Mouse (Mus musculus) forebrain, postnatal 0 days (tissue): Measurements from ENCODE around the gene Ksr1. TPM values are rescaled to one million over a fixed set of nuclear protein-coding genes. Genes with fewer than 3 reads are reported as not detected.
A peak's percentile ranks its signal among the peaks of the same experiment; 100 is the strongest.

Experiments
- ATAC-seq: fragments of 200-750 bp; cut with Nextera tagmentation; 2 replicates; pipeline ENCODE4 v1.8.0; 2017; ENCODE audit warnings: mild to moderate bottlenecking, moderate library complexity
- DNase-seq: peaks from one replicate; pipeline ENCODE4 v3.0.0-alpha.2; 2015
- H3K27ac ChIP-seq: fragments of 300-500 bp; sonication (generic); 2 replicates; pipeline ENCODE4 v1.5.1; 2014; ENCODE audit warnings: low read depth, mild to moderate bottlenecking, antibody characterized with exemption, low read length, moderate library complexity, mixed read lengths
- H3K27me3 ChIP-seq: fragments of 300-500 bp; sonication (generic); 2 replicates; pipeline ENCODE4 v1.6.1; 2014; ENCODE audit warnings: mild to moderate bottlenecking, low read length, mixed read lengths; ENCODE audit not compliant: insufficient read depth
- H3K36me3 ChIP-seq: fragments of 300-500 bp; sonication (generic); 2 replicates; pipeline ENCODE4 v1.6.1; 2014; ENCODE audit warnings: mild to moderate bottlenecking, moderate library complexity; ENCODE audit not compliant: insufficient read depth
- H3K4me1 ChIP-seq: fragments of 300-500 bp; sonication (generic); 2 replicates; pipeline ENCODE4 v1.6.1; 2014; ENCODE audit warnings: antibody characterized with exemption; ENCODE audit not compliant: insufficient read depth
- H3K4me2 ChIP-seq: fragments of 300-500 bp; sonication (generic); 2 replicates; pipeline ENCODE4 v1.6.1; 2014; ENCODE audit warnings: low read depth, mild to moderate bottlenecking, moderate library complexity
- H3K4me3 ChIP-seq: fragments of 300-500 bp; sonication (generic); 2 replicates; pipeline ENCODE4 v1.5.1; 2014; ENCODE audit warnings: low read depth, low read length, mixed read lengths
- H3K9ac ChIP-seq: fragments of 300-500 bp; sonication (generic); 2 replicates; pipeline ENCODE4 v1.6.1; 2014; ENCODE audit warnings: mild to moderate bottlenecking
- H3K9me3 ChIP-seq: fragments of 300-500 bp; sonication (generic); 2 replicates; pipeline ENCODE4 v1.6.1; 2016; ENCODE audit warnings: low read length
- CTCF ChIP-seq: sonication (generic); IDR thresholded peaks from 2 replicates; pipeline ENCODE4 v1.5.1; 2016; ENCODE audit warnings: antibody characterized with exemption, control low read depth, low read depth
- WGBS: fragments of 180-500 bp; shearing (Covaris S2); extraction: QIAGEN DNeasy Blood & Tissue Kit; methylation state at CpG from one replicate; pipeline ENCODE4 v1.1.7; 2014; 5-methylcytosine and 5-hydroxymethylcytosine counted together
- polyA plus RNA-seq: library from polyadenylated mRNA; unstranded; fragments of >200 nt; fragmentation: Nextera tagmentation; extraction: Ambion mirVana; gene quantifications from 2 replicates; pipeline ENCODE4 v1.2.1, GENCODE M21; 2015
- total RNA-seq: library from RNA; depleted of rRNA; stranded (reverse); fragments of >200 nt; gene quantifications from 2 replicates; pipeline ENCODE4 v1.2.3, GENCODE M21; 2014

The Ksr1 gene
- total and polyA plus RNA-seq, 2 experiments from 2014 or later, result 2.7 to 33.2 TPM

DNA sequence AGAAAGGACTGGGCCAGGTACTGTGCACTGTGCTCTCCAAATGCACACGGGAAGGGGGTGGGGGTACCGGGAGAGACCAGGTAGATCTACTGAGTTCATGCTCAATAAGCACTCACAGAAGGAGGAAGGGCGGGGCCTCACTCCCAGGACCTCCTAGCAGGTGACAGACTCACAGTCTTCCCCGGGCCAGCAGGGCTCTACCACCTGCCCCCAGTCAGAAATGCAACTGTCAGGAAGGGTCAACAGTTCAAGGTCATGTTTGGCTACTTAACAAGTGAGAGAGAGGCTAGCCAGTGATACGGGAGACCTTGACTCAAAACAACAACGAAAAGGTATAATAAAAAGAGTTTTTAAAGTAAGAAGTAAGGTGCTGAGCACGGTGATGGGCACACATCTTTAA is 18.0 kb downstream of the Ksr1 start:
- Histone ChIP-seq H3K4me1 (no peaks in the 10 kb centered on the region), H3K9ac (no peak overlapping the region), H3K27ac (no peak overlapping the region), H3K4me3 (no peak overlapping the region), H3K36me3 (no peaks in the 10 kb centered on the region), H3K27me3 (no peaks in the 10 kb centered on the region), H3K9me3 (no peaks in the 10 kb centered on the region), H3K4me2 (no peak overlapping the region)
- 93% methylated on average over 7 of the region's 7 CpGs for WGBS
- DNase-seq, result no peak
- TF ChIP-seq CTCF, result no peak
- no peak for ATAC-seq

DNA sequence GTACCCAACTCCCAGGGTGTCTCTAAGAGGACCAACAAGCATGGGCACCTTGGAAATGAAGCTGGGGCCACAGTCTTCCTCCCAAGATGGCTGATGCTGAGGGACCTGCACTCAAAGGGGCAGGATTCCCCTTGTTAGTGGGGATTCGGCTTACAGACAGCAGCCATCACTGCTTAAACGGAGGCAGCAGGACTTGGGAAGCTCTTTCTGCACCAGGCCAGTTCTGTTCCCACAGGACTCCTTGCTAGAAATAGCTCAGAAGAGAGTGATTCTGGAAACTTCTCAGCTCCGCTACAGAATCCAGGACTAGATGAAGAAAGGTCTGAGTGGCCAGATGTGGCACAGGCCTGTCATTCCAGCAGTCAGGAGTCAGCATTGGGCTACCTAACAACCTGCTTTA is 19.2 kb downstream of the Ksr1 start:
- Histone ChIP-seq H3K27me3 (no peaks in the 10 kb centered on the region), H3K9ac (no peak overlapping the region), H3K4me2 (no peak overlapping the region), H3K9me3 (no peaks in the 10 kb centered on the region), H3K27ac (no peak overlapping the region), H3K36me3 (no peaks in the 10 kb centered on the region), H3K4me3 (no peak overlapping the region), H3K4me1 (no peaks in the 10 kb centered on the region)
- TF ChIP-seq CTCF, result no peak
- no peak for DNase-seq
- 87% methylated on average over 3 of the region's 3 CpGs for WGBS
- no peak for ATAC-seq

DNA sequence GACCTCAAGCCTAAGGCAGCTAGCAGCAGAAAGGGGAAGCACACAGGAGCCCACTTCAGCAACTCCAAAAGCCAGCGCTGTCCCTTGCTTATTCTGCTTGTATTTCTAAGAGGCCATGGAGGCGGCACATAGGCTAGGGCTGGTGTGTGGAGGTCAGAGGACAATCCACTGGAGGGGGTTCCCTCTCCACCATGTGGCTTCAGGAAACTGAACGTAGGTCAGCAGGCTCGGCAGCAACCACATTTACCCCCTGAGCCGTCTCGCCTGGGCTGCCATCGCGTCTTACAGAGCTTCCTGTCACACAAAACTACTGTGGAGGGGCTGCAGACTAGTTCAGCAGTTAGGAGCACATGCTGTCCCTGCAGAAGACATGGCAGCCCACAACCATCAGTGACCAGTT is 20.4 kb downstream of the Ksr1 start:
- WGBS, result 89% methylated on average over 8 of the region's 8 CpGs
- Histone ChIP-seq H3K4me3 (no peak overlapping the region), H3K9me3 (no peaks in the 10 kb centered on the region), H3K27me3 (no peaks in the 10 kb centered on the region), H3K36me3 (no peaks in the 10 kb centered on the region), H3K4me2 (no peak overlapping the region), H3K4me1 (no peaks in the 10 kb centered on the region), H3K9ac (no peak overlapping the region), H3K27ac (no peak overlapping the region)
- DNase-seq, result no peak
- no peak for TF ChIP-seq CTCF
- no peak for ATAC-seq

DNA sequence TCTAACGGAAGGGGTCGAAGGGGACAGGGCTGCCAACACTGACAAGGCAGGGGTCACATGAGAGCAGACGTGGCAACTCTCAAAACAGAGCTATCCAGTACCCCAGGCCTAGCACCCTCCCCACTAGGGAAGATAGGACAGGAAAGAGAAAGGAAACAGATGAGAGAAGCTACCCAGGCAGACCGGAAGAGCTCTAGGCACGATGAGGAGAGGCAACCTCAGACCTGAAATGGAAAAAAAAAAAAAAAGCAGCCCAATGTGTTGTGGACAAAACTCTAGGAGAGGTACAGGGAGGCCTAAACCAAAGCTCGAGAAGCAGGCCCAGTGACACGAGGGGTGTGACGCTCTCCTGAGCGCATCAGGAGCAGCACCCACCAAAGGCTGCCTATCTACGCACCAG is 23.7 kb downstream of the Ksr1 start:
- Histone ChIP-seq H3K9me3 (no peaks in the 10 kb centered on the region), H3K4me1 (no peaks in the 10 kb centered on the region), H3K9ac (no peak overlapping the region), H3K27me3 (no peaks in the 10 kb centered on the region), H3K4me3 (no peak overlapping the region), H3K36me3 (no peaks in the 10 kb centered on the region), H3K4me2 (no peak overlapping the region), H3K27ac (no peak overlapping the region)
- DNase-seq, result no peak
- no peak for TF ChIP-seq CTCF
- WGBS, result 89% methylated on average over 10 of the region's 10 CpGs
- no peak for ATAC-seq

DNA sequence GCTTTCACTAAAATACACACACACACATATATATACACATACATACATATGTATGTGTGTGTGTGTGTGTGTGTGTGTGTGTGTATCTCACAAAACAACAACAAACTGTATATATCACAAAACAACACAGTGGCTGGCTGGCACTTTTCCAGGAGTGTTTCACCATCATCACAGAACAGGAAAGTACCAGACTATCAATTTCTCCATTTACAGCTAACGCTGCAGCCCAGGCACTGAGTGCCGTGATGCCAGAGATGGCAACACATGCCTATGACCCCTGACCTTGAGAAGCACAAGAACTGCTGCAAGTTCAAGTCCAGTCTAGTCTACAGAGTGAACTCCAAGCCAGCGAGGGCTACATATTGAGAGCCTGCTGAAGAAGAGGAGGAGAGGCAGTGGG is 26.1 kb downstream of the Ksr1 start:
- Histone ChIP-seq H3K4me3 (no peak overlapping the region), H3K9ac (no peak overlapping the region), H3K9me3 (no peaks in the 10 kb centered on the region), H3K4me2 (no peak overlapping the region), H3K27ac (no peak overlapping the region), H3K36me3 (no peaks in the 10 kb centered on the region), H3K4me1 (peaks cover 8% of the 10 kb centered on the region; the same call in 1 of the 2 replicates), H3K27me3 (no peaks in the 10 kb centered on the region)
- DNase-seq, result no peak
- ATAC-seq, result no peak
- no peak for TF ChIP-seq CTCF
- 73% methylated on average over 3 of the region's 3 CpGs for WGBS

DNA sequence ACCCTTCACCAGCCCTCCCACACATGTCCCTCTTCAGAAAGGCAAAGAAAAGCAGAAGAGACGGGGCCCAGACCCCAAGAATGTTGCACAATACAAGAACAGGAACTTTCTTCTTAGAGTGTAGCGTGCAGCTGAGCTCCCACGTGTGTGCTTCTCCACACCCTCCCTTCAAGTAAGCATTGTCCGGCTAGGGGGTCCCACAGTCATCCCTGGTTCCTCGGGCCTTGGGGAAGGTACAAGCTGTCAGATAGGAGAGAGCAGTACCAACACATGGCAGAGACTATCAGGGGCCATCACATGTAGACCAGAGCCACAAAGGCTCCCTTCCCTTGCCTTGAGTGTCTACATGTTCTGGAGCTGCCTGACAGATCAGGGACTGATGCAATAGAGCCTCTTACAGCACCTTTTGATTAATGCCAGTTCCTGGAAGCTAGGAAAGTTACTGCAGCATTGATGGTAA is 27.3 kb downstream of the Ksr1 start:
- ATAC-seq (no peak), DNase-seq (no peak)
- Histone ChIP-seq H3K4me3 (no peak overlapping the region), H3K27ac (no peak overlapping the region), H3K36me3 (no peaks in the 10 kb centered on the region), H3K9ac (no peak overlapping the region), H3K27me3 (no peaks in the 10 kb centered on the region), H3K4me2 (no peak overlapping the region), H3K9me3 (no peaks in the 10 kb centered on the region), H3K4me1 (peaks cover 8% of the 10 kb centered on the region; the same call in 1 of the 2 replicates)
- TF ChIP-seq CTCF, result no peak
- WGBS, result 69% methylated on average over 5 of the region's 5 CpGs

DNA sequence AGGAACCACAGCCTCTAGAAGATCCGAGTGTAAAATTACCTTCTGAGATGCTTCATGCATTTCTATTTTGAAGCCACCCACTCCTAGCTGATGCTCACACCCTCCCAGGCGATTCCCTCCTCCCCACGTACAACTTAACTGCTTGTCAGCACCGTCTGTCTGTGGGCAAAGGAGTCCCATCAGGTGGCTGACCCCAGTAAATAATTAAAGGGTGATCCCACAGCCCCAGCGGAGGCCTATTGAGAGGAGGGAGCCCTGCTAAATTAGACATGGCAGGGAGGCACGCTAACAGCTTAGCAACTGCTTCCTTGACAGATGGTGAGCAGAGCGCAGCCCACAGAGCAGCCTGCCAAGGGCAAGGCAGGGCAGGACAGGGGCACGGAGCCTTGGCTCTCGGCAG is 29.5 kb downstream of the Ksr1 start:
- H3K9me3 ChIP-seq, result no peaks in the 10 kb centered on the region
- 13% methylated on average over 9 of the region's 9 CpGs for WGBS
- no peaks in the 10 kb centered on the region for H3K36me3 ChIP-seq
- H3K27ac ChIP-seq, result 0 out of 2 replicates have a peak overlapping the region, but pooled peaks have one; percentile 29
- no peak overlapping the region for H3K4me3 ChIP-seq
- peaks cover 8% of the 10 kb centered on the region; the same call in 1 of the 2 replicates for H3K4me1 ChIP-seq
- H3K9ac ChIP-seq, result no peak overlapping the region
- H3K4me2 ChIP-seq, result no peak overlapping the region
- peak; percentile 59; the same call in 1 of the 2 replicates for ATAC-seq
- no peak for TF ChIP-seq CTCF
- H3K27me3 ChIP-seq, result no peaks in the 10 kb centered on the region
- DNase-seq, result peak; percentile 52
